Mouse (Mus musculus): ENCODE measurements around the gene BC034090. TPM values are rescaled to one million over a fixed set of nuclear protein-coding genes. Genes with fewer than 3 reads are reported as not detected.
A peak's percentile ranks its signal among the peaks of the same experiment; 100 is the strongest.

Gene BC034090
- polyA plus RNA-seq, 1 experiment from 2014 or later, result 0.33 TPM

DNA sequence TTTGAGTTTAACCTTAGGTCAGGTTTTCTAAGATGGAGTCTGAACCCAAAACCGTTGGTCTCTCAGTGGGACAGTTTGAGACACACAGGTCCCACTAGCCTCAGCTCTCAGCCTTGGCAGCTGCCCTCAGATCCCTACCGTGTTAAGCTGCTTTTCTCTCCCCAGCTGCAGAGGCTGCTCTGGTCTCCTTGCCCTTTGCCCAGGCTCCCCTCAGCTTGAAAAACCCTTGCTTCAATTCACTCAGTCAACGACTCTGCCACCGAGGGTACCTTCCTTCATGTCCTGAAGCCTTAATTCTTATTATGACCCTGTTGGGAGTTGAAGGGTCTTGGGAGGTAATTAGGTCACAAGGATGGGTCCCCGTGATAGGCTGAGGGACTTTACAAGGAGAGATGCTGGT, 5.7 kb upstream of the BC034090 start:
- H3K4me1 ChIP-seq (ENCODE audit: control insufficient read depth, low read depth, low read length), result peaks cover 6% of the 10 kb centered on the region

DNA sequence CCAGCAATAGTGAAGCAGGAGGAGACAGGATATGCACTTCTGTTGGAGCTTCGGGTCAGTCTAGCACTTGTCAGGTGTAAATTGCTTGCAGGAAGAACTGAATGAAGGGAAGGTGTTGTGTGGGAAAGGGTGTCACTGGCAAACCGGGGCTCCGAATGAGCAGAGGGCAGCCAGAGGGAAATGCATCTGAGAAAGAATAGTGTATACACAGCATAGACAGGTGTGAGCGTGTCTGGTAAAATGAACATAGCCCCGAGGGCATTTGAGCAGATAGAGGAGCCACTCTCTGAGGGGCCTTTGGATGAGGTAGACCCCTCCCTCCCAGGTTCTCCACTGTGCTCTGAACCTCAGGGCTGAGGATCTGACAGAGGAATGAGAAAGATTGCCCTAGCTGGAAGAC, 3.8 kb upstream of the BC034090 start:
- Histone ChIP-seq H3K36me3 (ENCODE audit: control insufficient read depth, insufficient read depth) (no peaks in the 10 kb centered on the region), H3K27me3 (ENCODE audit: control insufficient read depth, insufficient read depth, low read depth, low read length) (peaks cover 38% of the 10 kb centered on the region), H3K4me3 (ENCODE audit: low read depth, low read length) (no peak overlapping the region), H3K4me2 (ENCODE audit: low read depth, low read length) (no peak overlapping the region), H3K27ac (ENCODE audit: low read length) (no peak overlapping the region), H3K9ac (ENCODE audit: low read depth, low read length) (no peak overlapping the region), H3K9me3 (replicated peaks; ENCODE audit: control insufficient read depth, low read length) (no peaks in the 10 kb centered on the region), H3K4me1 (ENCODE audit: control insufficient read depth, low read depth, low read length) (peaks cover 8% of the 10 kb centered on the region)
- 43% methylated on average over 5 of the region's 5 CpGs for WGBS (ENCODE audit: insufficient replicate concordance)
- ATAC-seq (ENCODE audit: low read depth), result no peak

More for the DNA sequence above, 5.7 kb upstream of the BC034090 start:
- Histone ChIP-seq H3K27ac (ENCODE audit: low read length) (no peak overlapping the region), H3K9me3 (replicated peaks; ENCODE audit: control insufficient read depth, low read length) (no peaks in the 10 kb centered on the region), H3K27me3 (ENCODE audit: control insufficient read depth, insufficient read depth, low read depth, low read length) (peaks cover 21% of the 10 kb centered on the region), H3K36me3 (ENCODE audit: control insufficient read depth, insufficient read depth) (no peaks in the 10 kb centered on the region), H3K9ac (ENCODE audit: low read depth, low read length) (no peak overlapping the region), H3K4me2 (ENCODE audit: low read depth, low read length) (no peak overlapping the region), H3K4me3 (ENCODE audit: low read depth, low read length) (no peak overlapping the region)
- ATAC-seq (ENCODE audit: low read depth), result no peak
- WGBS (ENCODE audit: insufficient replicate concordance), result 40% methylated on average over 5 of the region's 5 CpGs

DNA sequence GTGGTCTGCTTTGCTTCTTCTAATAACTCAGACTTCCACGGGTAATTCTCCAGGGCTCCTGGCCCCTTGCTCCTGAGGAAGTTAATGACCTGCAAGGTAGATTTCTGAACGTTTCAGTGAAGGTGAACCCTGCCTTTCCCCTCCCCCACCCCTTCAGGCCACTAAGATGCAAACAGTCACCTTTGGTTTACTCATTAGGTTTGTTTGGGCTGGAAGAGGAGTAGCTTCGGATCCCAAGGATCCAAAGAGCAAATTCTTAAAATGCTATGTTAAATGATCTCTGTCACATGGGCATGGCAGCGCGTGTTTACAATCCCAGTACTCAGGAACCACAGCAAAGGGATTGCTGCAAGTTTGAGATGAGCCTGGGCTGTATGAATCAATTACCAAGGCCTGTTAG, 3.2 kb upstream of the BC034090 start:
- Histone ChIP-seq H3K9me3 (replicated peaks; ENCODE audit: control insufficient read depth, low read length) (no peaks in the 10 kb centered on the region), H3K4me1 (ENCODE audit: control insufficient read depth, low read depth, low read length) (peaks cover 3% of the 10 kb centered on the region), H3K4me2 (ENCODE audit: low read depth, low read length) (no peak overlapping the region), H3K27ac (ENCODE audit: low read length) (no peak overlapping the region), H3K9ac (ENCODE audit: low read depth, low read length) (no peak overlapping the region), H3K27me3 (ENCODE audit: control insufficient read depth, insufficient read depth, low read depth, low read length) (peaks cover 42% of the 10 kb centered on the region), H3K36me3 (ENCODE audit: control insufficient read depth, insufficient read depth) (no peaks in the 10 kb centered on the region), H3K4me3 (ENCODE audit: low read depth, low read length) (no peak overlapping the region)
- WGBS (ENCODE audit: insufficient replicate concordance), result 32% methylated on average over 5 of the region's 5 CpGs
- ATAC-seq (ENCODE audit: low read depth), result no peak

DNA sequence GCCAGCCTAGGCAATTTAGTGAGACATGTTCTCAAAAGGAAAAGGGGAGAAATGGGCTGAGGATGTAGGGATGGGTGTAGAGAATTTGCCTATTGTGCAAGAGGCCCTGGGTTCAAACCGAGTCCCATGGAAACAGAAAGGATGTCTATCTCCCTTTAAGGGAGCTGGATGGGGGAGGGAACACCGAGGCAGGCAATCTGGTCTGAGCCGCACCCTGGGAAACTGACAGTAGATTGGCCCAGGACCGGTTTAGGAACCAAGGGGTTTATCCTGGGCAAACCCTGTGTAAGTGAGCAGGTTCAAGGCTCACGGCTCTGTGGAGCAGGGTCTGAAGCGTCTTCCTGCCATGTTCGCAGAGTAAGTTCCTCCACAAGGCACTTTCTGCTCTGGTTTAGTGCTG, 1.3 kb upstream of the BC034090 start:
- no peak overlapping the region for H3K4me2 ChIP-seq (ENCODE audit: low read depth, low read length)
- no peaks in the 10 kb centered on the region for H3K9me3 ChIP-seq (replicated peaks; ENCODE audit: control insufficient read depth, low read length)
- no peak for ATAC-seq (ENCODE audit: low read depth)
- no peak overlapping the region for H3K27ac ChIP-seq (ENCODE audit: low read length)
- H3K9ac ChIP-seq (ENCODE audit: low read depth, low read length), result no peak overlapping the region
- H3K36me3 ChIP-seq (ENCODE audit: control insufficient read depth, insufficient read depth), result no peaks in the 10 kb centered on the region
- H3K27me3 ChIP-seq (ENCODE audit: control insufficient read depth, insufficient read depth, low read depth, low read length), result peaks cover 48% of the 10 kb centered on the region
- 72% methylated on average over 7 of the region's 7 CpGs for WGBS (ENCODE audit: insufficient replicate concordance)
- no peak overlapping the region for H3K4me3 ChIP-seq (ENCODE audit: low read depth, low read length)
- H3K4me1 ChIP-seq (ENCODE audit: control insufficient read depth, low read depth, low read length), result peaks cover 2% of the 10 kb centered on the region; the same call in 1 of the 2 replicates

DNA sequence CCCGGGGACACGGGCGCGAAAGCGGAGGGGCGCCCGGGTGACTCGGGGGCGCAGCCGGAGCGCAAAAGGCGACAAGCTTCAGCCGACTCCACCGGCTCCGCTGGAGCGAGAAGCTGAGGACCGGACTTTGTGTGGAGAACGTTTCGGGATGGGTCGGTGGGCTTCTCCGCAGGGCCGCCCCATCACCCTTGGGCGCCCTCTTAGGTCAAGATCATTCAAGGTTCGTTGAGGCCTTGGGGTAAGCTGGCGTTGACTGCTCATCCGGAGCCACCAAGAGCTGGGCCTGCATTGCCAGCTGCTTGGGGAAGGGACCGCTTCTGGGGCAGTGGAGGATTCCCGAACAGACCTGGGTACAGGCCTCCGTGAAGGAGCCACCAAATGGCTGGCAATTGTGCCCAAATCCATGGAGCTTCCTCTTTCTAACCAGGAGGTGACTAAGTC, 547 bp upstream of the BC034090 start:
- WGBS (ENCODE audit: insufficient replicate concordance), result 4% methylated on average over 29 of the region's 29 CpGs
- ATAC-seq (ENCODE audit: low read depth), result no peak
- Histone ChIP-seq H3K9me3 (replicated peaks; ENCODE audit: control insufficient read depth, low read length) (no peaks in the 10 kb centered on the region), H3K27ac (ENCODE audit: low read length) (no peak overlapping the region), H3K4me1 (ENCODE audit: control insufficient read depth, low read depth, low read length) (peaks cover 2% of the 10 kb centered on the region; the same call in 1 of the 2 replicates), H3K27me3 (ENCODE audit: control insufficient read depth, insufficient read depth, low read depth, low read length) (peaks cover 48% of the 10 kb centered on the region), H3K4me2 (ENCODE audit: low read depth, low read length) (peak overlapping the region; percentile 64), H3K36me3 (ENCODE audit: control insufficient read depth, insufficient read depth) (no peaks in the 10 kb centered on the region), H3K9ac (ENCODE audit: low read depth, low read length) (no peak overlapping the region; the same call in 1 of the 2 replicates), H3K4me3 (ENCODE audit: low read depth, low read length) (peak overlapping the region; percentile 48)

DNA sequence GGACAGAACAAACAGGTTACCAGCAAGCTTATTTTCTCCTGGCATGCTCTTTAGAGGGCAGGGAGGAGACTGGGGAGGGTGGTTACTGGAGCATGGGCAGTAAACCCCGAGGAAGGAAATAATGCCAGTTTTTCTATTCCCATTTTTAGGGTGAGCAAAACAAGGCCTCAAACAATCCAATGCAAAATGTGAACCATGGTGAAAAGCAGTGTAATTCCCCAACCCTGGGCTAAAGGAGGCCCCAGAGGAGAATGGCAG, 1.8 kb downstream of the BC034090 start:
- H3K36me3 ChIP-seq (ENCODE audit: control insufficient read depth, insufficient read depth), result no peaks in the 10 kb centered on the region
- H3K4me3 ChIP-seq (ENCODE audit: low read depth, low read length), result no peak overlapping the region
- ATAC-seq (ENCODE audit: low read depth), result no peak
- WGBS (ENCODE audit: insufficient replicate concordance), result 30% methylated on average over 1 of the region's 1 CpGs
- H3K4me2 ChIP-seq (ENCODE audit: low read depth, low read length), result no peak overlapping the region
- H3K27ac ChIP-seq (ENCODE audit: low read length), result no peak overlapping the region
- H3K9ac ChIP-seq (ENCODE audit: low read depth, low read length), result no peak overlapping the region
- peaks cover 2% of the 10 kb centered on the region; the same call in 1 of the 2 replicates for H3K4me1 ChIP-seq (ENCODE audit: control insufficient read depth, low read depth, low read length)
- H3K9me3 ChIP-seq (replicated peaks; ENCODE audit: control insufficient read depth, low read length), result no peaks in the 10 kb centered on the region
- peaks cover 40% of the 10 kb centered on the region for H3K27me3 ChIP-seq (ENCODE audit: control insufficient read depth, insufficient read depth, low read depth, low read length)

DNA sequence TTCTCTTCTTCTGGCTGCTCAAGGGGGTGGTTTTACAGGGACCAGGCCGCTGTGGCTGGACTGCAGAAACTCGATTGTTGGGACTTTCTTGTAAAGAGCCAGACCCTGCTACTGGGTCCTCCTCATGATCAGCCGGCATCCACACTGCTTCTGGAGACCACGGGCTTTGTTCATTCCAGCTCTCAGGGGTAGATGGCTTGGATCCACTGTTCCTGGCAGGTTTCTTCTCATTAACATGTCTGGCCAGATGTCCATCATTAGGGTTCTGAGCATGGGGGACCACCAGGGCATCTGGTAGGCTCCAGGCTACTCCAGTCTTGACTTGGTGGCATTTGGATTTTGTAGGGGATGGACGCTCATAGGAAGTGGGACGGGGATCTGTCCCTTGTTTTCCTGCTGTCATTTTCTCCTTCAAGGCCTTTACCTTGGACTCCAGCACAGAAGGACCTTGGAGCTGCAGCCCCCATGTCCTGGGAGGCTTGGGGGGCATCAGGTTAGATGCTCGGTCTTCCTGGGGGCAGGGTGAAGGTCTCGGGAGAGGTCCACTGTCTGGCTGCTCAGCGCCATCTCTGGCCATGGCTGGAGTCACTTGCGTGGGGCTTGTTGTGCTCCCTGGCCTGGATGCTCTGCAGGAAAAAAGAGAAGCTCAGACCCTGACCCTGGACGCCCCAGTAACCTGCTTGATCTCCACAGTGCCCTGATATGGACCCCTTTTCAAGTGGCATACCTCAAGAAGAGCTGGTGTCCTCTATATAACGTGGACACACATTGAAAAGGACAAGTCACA, 2.4 kb downstream of the BC034090 start:
- Histone ChIP-seq H3K4me3 (ENCODE audit: low read depth, low read length) (no peak overlapping the region), H3K9ac (ENCODE audit: low read depth, low read length) (no peak overlapping the region), H3K4me1 (ENCODE audit: control insufficient read depth, low read depth, low read length) (peaks cover 2% of the 10 kb centered on the region; the same call in 1 of the 2 replicates), H3K36me3 (ENCODE audit: control insufficient read depth, insufficient read depth) (no peaks in the 10 kb centered on the region), H3K4me2 (ENCODE audit: low read depth, low read length) (no peak overlapping the region), H3K27me3 (ENCODE audit: control insufficient read depth, insufficient read depth, low read depth, low read length) (peaks cover 38% of the 10 kb centered on the region), H3K27ac (ENCODE audit: low read length) (no peak overlapping the region), H3K9me3 (replicated peaks; ENCODE audit: control insufficient read depth, low read length) (no peaks in the 10 kb centered on the region)
- 62% methylated on average over 12 of the region's 12 CpGs for WGBS (ENCODE audit: insufficient replicate concordance)
- no peak for ATAC-seq (ENCODE audit: low read depth)

DNA sequence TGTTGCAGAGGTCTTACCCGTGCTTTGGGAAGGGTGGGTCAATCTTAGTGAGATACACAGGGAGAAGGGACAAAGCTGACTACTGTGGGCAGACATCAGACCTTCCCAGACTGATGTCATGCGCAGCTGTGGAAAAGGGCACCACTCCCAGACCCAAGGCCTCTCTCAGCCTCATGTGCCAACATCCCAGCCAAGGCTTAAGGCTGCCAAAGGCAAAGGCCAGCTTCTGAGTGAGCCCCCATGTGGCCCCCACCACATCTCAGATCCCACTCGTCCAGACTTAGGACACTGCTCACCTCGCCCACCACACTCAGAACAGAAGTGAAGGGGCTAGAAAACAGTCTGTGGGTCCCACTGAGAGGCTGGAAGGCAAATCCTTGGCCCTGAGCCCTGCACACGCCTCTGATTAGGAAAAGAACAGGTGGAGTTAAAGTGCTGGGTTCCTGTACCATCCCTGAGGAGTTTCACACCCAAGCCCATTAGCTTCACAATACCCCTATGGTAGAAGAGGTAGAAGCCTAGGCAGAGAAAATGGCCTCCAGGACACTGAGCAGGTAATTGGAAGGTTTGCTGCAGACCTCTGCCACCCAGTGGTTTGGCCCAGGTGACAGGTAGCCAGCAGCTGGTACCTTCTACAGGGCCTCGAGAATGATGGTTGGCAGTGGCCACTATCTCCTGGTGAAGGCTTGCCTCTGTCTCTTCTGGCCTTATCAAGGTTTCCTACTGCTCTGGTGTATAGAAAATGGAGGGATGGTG, 4.1 kb downstream of the BC034090 start:
- WGBS (ENCODE audit: insufficient replicate concordance), result 55% methylated on average over 6 of the region's 6 CpGs

DNA sequence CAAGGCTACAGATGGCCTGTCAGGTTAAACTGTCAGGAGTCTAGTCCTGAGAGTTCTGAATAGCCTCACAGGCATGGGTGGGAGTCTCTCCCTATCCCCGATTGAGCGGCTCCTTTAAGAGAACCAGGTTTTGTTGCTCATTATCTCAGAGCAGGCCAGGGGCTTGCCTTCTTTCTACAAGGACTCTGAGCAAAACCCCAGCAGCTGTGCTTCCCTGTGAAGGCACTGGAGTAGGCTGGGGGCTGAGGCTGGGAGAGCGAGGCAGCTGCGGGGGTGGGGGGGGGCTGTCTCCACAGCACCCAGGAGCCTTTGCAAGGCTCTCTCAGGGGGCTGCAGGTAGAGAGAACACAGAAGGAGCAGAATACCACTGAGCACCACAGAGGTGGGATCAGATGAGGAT, 5.1 kb downstream of the BC034090 start:
- Histone ChIP-seq H3K9ac (ENCODE audit: low read depth, low read length) (no peak overlapping the region), H3K4me3 (ENCODE audit: low read depth, low read length) (no peak overlapping the region), H3K27ac (ENCODE audit: low read length) (no peak overlapping the region), H3K9me3 (replicated peaks; ENCODE audit: control insufficient read depth, low read length) (no peaks in the 10 kb centered on the region), H3K36me3 (ENCODE audit: control insufficient read depth, insufficient read depth) (no peaks in the 10 kb centered on the region), H3K27me3 (ENCODE audit: control insufficient read depth, insufficient read depth, low read depth, low read length) (peaks cover 20% of the 10 kb centered on the region), H3K4me1 (ENCODE audit: control insufficient read depth, low read depth, low read length) (peaks cover 2% of the 10 kb centered on the region; the same call in 1 of the 2 replicates), H3K4me2 (ENCODE audit: low read depth, low read length) (no peak overlapping the region)
- ATAC-seq (ENCODE audit: low read depth), result no peak
- 81% methylated on average over 4 of the region's 4 CpGs for WGBS (ENCODE audit: insufficient replicate concordance)

More for the DNA sequence above, 4.1 kb downstream of the BC034090 start:
- Histone ChIP-seq H3K4me3 (ENCODE audit: low read depth, low read length) (no peak overlapping the region), H3K9ac (ENCODE audit: low read depth, low read length) (no peak overlapping the region), H3K27ac (ENCODE audit: low read length) (no peak overlapping the region), H3K27me3 (ENCODE audit: control insufficient read depth, insufficient read depth, low read depth, low read length) (peaks cover 30% of the 10 kb centered on the region), H3K9me3 (replicated peaks; ENCODE audit: control insufficient read depth, low read length) (no peaks in the 10 kb centered on the region), H3K4me1 (ENCODE audit: control insufficient read depth, low read depth, low read length) (peaks cover 2% of the 10 kb centered on the region; the same call in 1 of the 2 replicates), H3K4me2 (ENCODE audit: low read depth, low read length) (no peak overlapping the region), H3K36me3 (ENCODE audit: control insufficient read depth, insufficient read depth) (no peaks in the 10 kb centered on the region)
- no peak for ATAC-seq (ENCODE audit: low read depth)

Data from liver, embryonic 16.5 days (tissue).